Mouse (Mus musculus) layer of hippocampus, adult 11-12 months (tissue): ENCODE measurements at regions not wholly inside any gene's neighbourhood (a gene's known extent, or its start where the extent isn't known, plus 50 kb on each side); places are given as distances from the start of the nearest gene placed in this dataset.
A peak's percentile ranks its signal among the peaks of the same experiment; 100 is the strongest.

Source experiments
- DNase-seq: peaks from one replicate; pipeline ENCODE4 v3.0.0; 2022; ENCODE audit warnings: low spot score

GRCm38 (mm10) chr5:120251697-120252401, 135.6 kb downstream of the Rbm19 start:
- peak; percentile 24 for DNase-seq

- DNase-seq = no peak
These were observed 136.3 kb downstream of the Rbm19 start for GRCm38 (mm10) chr5:120252551-120252950.

- DNase-seq = no peak
These were observed 146.5 kb downstream of the Rbm19 start for GRCm38 (mm10) chr5:120262715-120263273.

- no peak for DNase-seq
These were observed 153.2 kb downstream of the Rbm19 start for GRCm38 (mm10) chr5:120269416-120269860.

GRCm38 (mm10) chr5:120270887-120271616, 154.8 kb downstream of the Rbm19 start:
- DNase-seq = no peak

- no peak for DNase-seq
These were observed 155.3 kb upstream of the Lhx5 start for GRCm38 (mm10) chr5:120276229-120276628.

- no peak for DNase-seq
These were observed 151.2 kb upstream of the Lhx5 start for GRCm38 (mm10) chr5:120280321-120280720.

- DNase-seq = no peak
These were observed 150.4 kb upstream of the Lhx5 start for GRCm38 (mm10) chr5:120280991-120281602.

GRCm38 (mm10) chr5:120281840-120282565, 149.5 kb upstream of the Lhx5 start:
- DNase-seq = no peak

- no peak for DNase-seq
These were observed 146.9 kb upstream of the Lhx5 start for GRCm38 (mm10) chr5:120284625-120285024.

- DNase-seq = no peak
These were observed 146.5 kb upstream of the Lhx5 start for GRCm38 (mm10) chr5:120285036-120285435.

GRCm38 (mm10) chr5:120286787-120287186, 144.7 kb upstream of the Lhx5 start:
- no peak for DNase-seq

- DNase-seq = no peak
These were observed 143.3 kb upstream of the Lhx5 start for GRCm38 (mm10) chr5:120288036-120288684.

GRCm38 (mm10) chr5:120294526-120295078, 136.9 kb upstream of the Lhx5 start:
- no peak for DNase-seq

- no peak for DNase-seq
These were observed 134.3 kb upstream of the Lhx5 start for GRCm38 (mm10) chr5:120297190-120297589.

GRCm38 (mm10) chr5:120297665-120298282, 133.7 kb upstream of the Lhx5 start:
- no peak for DNase-seq

- DNase-seq = no peak
These were observed 129.8 kb upstream of the Lhx5 start for GRCm38 (mm10) chr5:120301672-120302071.

- no peak for DNase-seq
These were observed 129.2 kb upstream of the Lhx5 start for GRCm38 (mm10) chr5:120302307-120302706.

GRCm38 (mm10) chr5:120304295-120304701, 127.2 kb upstream of the Lhx5 start:
- no peak for DNase-seq

- no peak for DNase-seq
These were observed 119.2 kb upstream of the Lhx5 start for GRCm38 (mm10) chr5:120312299-120312698.

- DNase-seq = no peak
These were observed 117.5 kb upstream of the Lhx5 start for GRCm38 (mm10) chr5:120313984-120314383.
